Mouse (Mus musculus) myocyte (in vitro differentiated cells): ENCODE results near the gene Cyfip1. TPM values are rescaled to one million over a fixed set of nuclear protein-coding genes. Genes with fewer than 3 reads are reported as not detected.

Experiments used
- H3K27me3 ChIP-seq: one replicate; pipeline ENCODE4 v1.6.1; 2011; ENCODE audit not compliant: control insufficient read depth, insufficient read depth, insufficient read length
- H3K36me3 ChIP-seq: one replicate; pipeline ENCODE4 v1.6.1; 2011; ENCODE audit not compliant: control insufficient read depth, insufficient read depth
- H3K4me2 ChIP-seq: one replicate; pipeline ENCODE4 v1.6.1; 2011; ENCODE audit warnings: low read depth, control low read depth
- H3K4me3 ChIP-seq: one replicate; pipeline ENCODE4 v1.5.1; 2011; ENCODE audit warnings: mild to moderate bottlenecking, control low read depth, moderate library complexity
- H3K79me2 ChIP-seq: one replicate; pipeline ENCODE4 v1.6.1; 2011; ENCODE audit not compliant: control insufficient read depth, insufficient read depth
- H3ac ChIP-seq: one replicate; pipeline ENCODE4 v1.6.1; 2011; ENCODE audit not compliant: control insufficient read depth, insufficient read length
- CEBPB ChIP-seq: IDR thresholded peaks from 2 replicates; pipeline ENCODE4 v1.6.1; 2011; ENCODE audit warnings: mild to moderate bottlenecking, moderate library complexity; ENCODE audit not compliant: poor library complexity, insufficient read depth, severe bottlenecking
- E2F4 ChIP-seq: IDR thresholded peaks from one replicate; pipeline ENCODE4 v1.6.1; 2011; ENCODE audit warnings: mild to moderate bottlenecking, control low read depth, moderate library complexity; ENCODE audit not compliant: insufficient read depth
- MAX ChIP-seq: IDR thresholded peaks from one replicate; pipeline ENCODE4 v1.6.1; 2011; ENCODE audit warnings: low read depth, mild to moderate bottlenecking, control low read depth
- MYOD1 ChIP-seq, 3 experiments: IDR thresholded peaks; one replicate each; pipeline ENCODE4 v1.6.1; 2011; ENCODE audit warnings: control low read depth in 2 of 3, low read depth in 2 of 3, mild to moderate bottlenecking in 2 of 3, moderate library complexity in 1 of 3; ENCODE audit not compliant: insufficient read length in 2 of 3, control insufficient read depth in 1 of 3
- MYOG ChIP-seq, 3 experiments: IDR thresholded peaks; one replicate each; pipeline ENCODE4 v1.6.1; 2011; ENCODE audit warnings: control low read depth in 2 of 3, low read depth in 2 of 3, mild to moderate bottlenecking in 2 of 3; ENCODE audit not compliant: insufficient read length in 2 of 3, control insufficient read depth in 1 of 3, insufficient read depth in 1 of 3
- POLR2A ChIP-seq: IDR thresholded peaks from one replicate; pipeline ENCODE4 v1.6.1; 2011; ENCODE audit warnings: low read depth, mild to moderate bottlenecking, control low read depth, moderate library complexity; ENCODE audit not compliant: insufficient read length
- POLR2AphosphoS2 ChIP-seq: IDR thresholded peaks from one replicate; pipeline ENCODE4 v1.6.1; 2011; ENCODE audit warnings: low read depth, control low read depth; ENCODE audit not compliant: insufficient read length
- REST ChIP-seq: IDR thresholded peaks from one replicate; pipeline ENCODE4 v1.6.1; 2011; ENCODE audit warnings: mild to moderate bottlenecking, control low read depth, moderate library complexity; ENCODE audit not compliant: insufficient read depth, insufficient read length
- SRF ChIP-seq: IDR thresholded peaks from one replicate; pipeline ENCODE4 v1.6.1; 2011; ENCODE audit warnings: low read depth; ENCODE audit not compliant: control insufficient read depth, insufficient read length
- TCF12 ChIP-seq: IDR thresholded peaks from one replicate; pipeline ENCODE4 v1.6.1; 2011; ENCODE audit warnings: mild to moderate bottlenecking, control low read depth; ENCODE audit not compliant: poor library complexity, insufficient read depth, severe bottlenecking
- TCF3 ChIP-seq: IDR thresholded peaks from one replicate; pipeline ENCODE4 v1.6.1; 2011; ENCODE audit warnings: low read depth, control low read depth; ENCODE audit not compliant: insufficient read length
- USF1 ChIP-seq: IDR thresholded peaks from one replicate; pipeline ENCODE4 v1.6.1; 2011; ENCODE audit warnings: low read depth, mild to moderate bottlenecking, control low read depth, moderate library complexity
- polyA plus RNA-seq: library from polyadenylated mRNA; unstranded; fragments of >200 nt; fragmentation: generic; extraction: Trizol; gene quantifications from one replicate; pipeline ENCODE4 v1.2.1, GENCODE M21; 2012; ENCODE audit warnings: missing spikeins

Cyfip1 gene
- polyA plus RNA-seq, 1 experiment, result 53.0 TPM

- Histone ChIP-seq H3K79me2 (peaks cover 95% of the 10 kb centered on the region), H3K27me3 (no peaks in the 10 kb centered on the region), H3ac (no peak overlapping the region), H3K4me2 (peak overlapping the region; percentile 15), H3K36me3 (no peaks in the 10 kb centered on the region), H3K4me3 (no peak overlapping the region)
- TF ChIP-seq USF1, result no peak
Measured at GRCm38 (mm10) chr7:55859956-55860355, 18.4 kb downstream of the Cyfip1 start.

- no peaks in the 10 kb centered on the region for H3K36me3 ChIP-seq
- H3ac ChIP-seq, result no peak overlapping the region
- TF ChIP-seq POLR2A (no peak), MYOD1 (IDR thresholded peaks at IDR 0.05; ENCODE audit: control insufficient read depth in 1 of 3, insufficient read length in 2 of 3, low read depth in 2 of 3) (no peak), TCF12 (no peak), CEBPB (no peak), REST (no peak), POLR2AphosphoS2 (no peak), SRF (no peak), MAX (no peak), MYOG (IDR thresholded peaks at IDR 0.05; ENCODE audit: control insufficient read depth in 1 of 3, insufficient read depth in 1 of 3, insufficient read length in 2 of 3, low read depth in 2 of 3) (no peak)
- H3K4me2 ChIP-seq, result peak overlapping the region; percentile 0
- H3K79me2 ChIP-seq, result peaks cover 92% of the 10 kb centered on the region
- H3K4me3 ChIP-seq, result no peak overlapping the region
- no peaks in the 10 kb centered on the region for H3K27me3 ChIP-seq
Measured at GRCm38 (mm10) chr7:55861175-55861574, 19.6 kb downstream of the Cyfip1 start.

- Histone ChIP-seq H3K36me3 (no peaks in the 10 kb centered on the region), H3K27me3 (no peaks in the 10 kb centered on the region), H3K79me2 (peaks cover 93% of the 10 kb centered on the region), H3K4me3 (no peak overlapping the region), H3K4me2 (no peak overlapping the region), H3ac (no peak overlapping the region)
- TF ChIP-seq USF1 (no peak), TCF3 (no peak), MAX (no peak), MYOD1 (IDR thresholded peaks at IDR 0.05; ENCODE audit: control insufficient read depth in 1 of 3, insufficient read length in 2 of 3, low read depth in 2 of 3) (peak in 2 of 3 experiments; percentile 63 to 86), E2F4 (no peak), CEBPB (no peak), POLR2A (no peak), MYOG (IDR thresholded peaks at IDR 0.05; ENCODE audit: control insufficient read depth in 1 of 3, insufficient read depth in 1 of 3, insufficient read length in 2 of 3, low read depth in 2 of 3) (peak in 2 of 3 experiments; percentile 55 to 75), TCF12 (no peak), REST (no peak)
Measured at GRCm38 (mm10) chr7:55865044-55865443, 23.5 kb downstream of the Cyfip1 start.

- Histone ChIP-seq H3K4me2 (no peak overlapping the region), H3K4me3 (no peak overlapping the region), H3K79me2 (peaks cover 95% of the 10 kb centered on the region), H3K36me3 (no peaks in the 10 kb centered on the region), H3ac (no peak overlapping the region), H3K27me3 (no peaks in the 10 kb centered on the region)
- TF ChIP-seq E2F4, result no peak
- no peak for TF ChIP-seq MAX
- TF ChIP-seq TCF3, result no peak
- no peak for TF ChIP-seq MYOD1 (IDR thresholded peaks at IDR 0.05; ENCODE audit: control insufficient read depth in 1 of 3, insufficient read length in 2 of 3, low read depth in 2 of 3)
- TF ChIP-seq MYOG (IDR thresholded peaks at IDR 0.05; ENCODE audit: control insufficient read depth in 1 of 3, insufficient read depth in 1 of 3, insufficient read length in 2 of 3, low read depth in 2 of 3), result no peak
- TF ChIP-seq USF1, result no peak
- TF ChIP-seq TCF12, result no peak
- no peak for TF ChIP-seq POLR2AphosphoS2
- TF ChIP-seq REST, result no peak
- no peak for TF ChIP-seq SRF
- no peak for TF ChIP-seq POLR2A
- no peak for TF ChIP-seq CEBPB
Measured at GRCm38 (mm10) chr7:55865750-55866416, 24.3 kb downstream of the Cyfip1 start.

- TF ChIP-seq CEBPB (no peak), TCF3 (no peak), TCF12 (no peak), E2F4 (no peak), POLR2AphosphoS2 (no peak), POLR2A (no peak)
- no peak overlapping the region for H3ac ChIP-seq
- no peaks in the 10 kb centered on the region for H3K36me3 ChIP-seq
- H3K4me2 ChIP-seq, result no peak overlapping the region
- H3K27me3 ChIP-seq, result no peaks in the 10 kb centered on the region
- no peak overlapping the region for H3K4me3 ChIP-seq
- H3K79me2 ChIP-seq, result peaks cover 73% of the 10 kb centered on the region
Measured at GRCm38 (mm10) chr7:55868247-55868646, 26.7 kb downstream of the Cyfip1 start.
